Mouse (Mus musculus): ENCODE measurements around the gene C77080. TPM values are rescaled to one million over a fixed set of nuclear protein-coding genes. Genes with fewer than 3 reads are reported as not detected.
A peak's percentile ranks its signal among the peaks of the same experiment; 100 is the strongest.

C77080 gene
- polyA plus RNA-seq, 1 experiment from 2014 or later = 7.2 TPM

GRCm38 (mm10) chr4:129293702-129294101 lies 32.5 kb upstream of the C77080 start:
- H3K4me3 ChIP-seq (ENCODE audit: low read depth, low read length) = no peak overlapping the region

GRCm38 (mm10) chr4:129292831-129293230 lies 31.6 kb upstream of the C77080 start:
- no peak overlapping the region for H3K4me2 ChIP-seq (ENCODE audit: low read length)
- no peaks in the 10 kb centered on the region for H3K4me1 ChIP-seq (replicated peaks; ENCODE audit: control insufficient read depth, insufficient read depth, low read length)
- no peak overlapping the region for H3K4me3 ChIP-seq (ENCODE audit: low read depth, low read length)
- DNase-seq (ENCODE audit: low spot score) (no peak), ATAC-seq (replicated peaks; ENCODE audit: low FRiP score, low TSS enrichment, low read depth) (no peak)
- H3K27ac ChIP-seq (ENCODE audit: low read depth) = no peak overlapping the region
- 67% methylated on average over 7 of the region's 7 CpGs for WGBS
- H3K36me3 ChIP-seq (ENCODE audit: control insufficient read depth, insufficient read depth, low read length) = no peaks in the 10 kb centered on the region
- no peaks in the 10 kb centered on the region for H3K27me3 ChIP-seq (replicated peaks; ENCODE audit: control insufficient read depth, insufficient read depth, low read length)
- no peak overlapping the region for H3K9ac ChIP-seq (ENCODE audit: low read length)
- H3K9me3 ChIP-seq (ENCODE audit: control insufficient read depth, low read length) = no peaks in the 10 kb centered on the region

More at GRCm38 (mm10) chr4:129293702-129294101, 32.5 kb upstream of the C77080 start:
- H3K9ac ChIP-seq (ENCODE audit: low read length) = no peak overlapping the region
- DNase-seq (ENCODE audit: low spot score) (no peak), ATAC-seq (replicated peaks; ENCODE audit: low FRiP score, low TSS enrichment, low read depth) (no peak)
- H3K9me3 ChIP-seq (ENCODE audit: control insufficient read depth, low read length) = no peaks in the 10 kb centered on the region
- H3K36me3 ChIP-seq (ENCODE audit: control insufficient read depth, insufficient read depth, low read length) = no peaks in the 10 kb centered on the region
- H3K4me2 ChIP-seq (ENCODE audit: low read length) = peak overlapping the region; percentile 9; the same call in 1 of the 2 replicates
- H3K4me1 ChIP-seq (replicated peaks; ENCODE audit: control insufficient read depth, insufficient read depth, low read length) = peaks cover 4% of the 10 kb centered on the region
- H3K27ac ChIP-seq (ENCODE audit: low read depth) = no peak overlapping the region
- H3K27me3 ChIP-seq (replicated peaks; ENCODE audit: control insufficient read depth, insufficient read depth, low read length) = no peaks in the 10 kb centered on the region
- WGBS = 35% methylated on average over 16 of the region's 16 CpGs

DNA sequence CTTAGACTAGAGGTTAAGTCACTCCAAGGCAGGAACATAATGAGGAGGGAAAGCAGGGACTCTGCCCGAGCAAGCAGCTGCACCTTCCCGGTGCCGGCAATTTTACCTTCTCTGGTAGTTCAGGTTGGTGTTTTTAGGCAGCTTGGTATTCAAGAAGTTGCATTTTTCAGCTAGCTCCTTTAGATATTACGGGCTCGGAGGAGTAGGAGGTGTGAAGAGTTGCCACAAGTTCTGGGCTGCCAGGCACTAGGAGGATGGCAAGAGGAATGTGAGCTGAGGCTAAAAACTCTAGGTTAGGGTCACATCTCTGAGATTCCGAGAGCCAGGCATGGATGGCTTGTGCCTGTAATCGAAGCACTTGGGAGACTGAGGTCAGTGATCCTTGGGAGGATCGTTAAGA lies 28.5 kb upstream of the C77080 start:
- no peaks in the 10 kb centered on the region for H3K9me3 ChIP-seq (ENCODE audit: control insufficient read depth, low read length)
- H3K27me3 ChIP-seq (replicated peaks; ENCODE audit: control insufficient read depth, insufficient read depth, low read length) = peaks cover 17% of the 10 kb centered on the region
- ATAC-seq (replicated peaks; ENCODE audit: low FRiP score, low TSS enrichment, low read depth) (no peak), DNase-seq (ENCODE audit: low spot score) (no peak)
- H3K4me1 ChIP-seq (replicated peaks; ENCODE audit: control insufficient read depth, insufficient read depth, low read length) = peaks cover 7% of the 10 kb centered on the region; the same call in 1 of the 2 replicates
- 86% methylated on average over 8 of the region's 8 CpGs for WGBS
- H3K9ac ChIP-seq (ENCODE audit: low read length) = no peak overlapping the region
- H3K36me3 ChIP-seq (ENCODE audit: control insufficient read depth, insufficient read depth, low read length) = no peaks in the 10 kb centered on the region
- H3K4me3 ChIP-seq (ENCODE audit: low read depth, low read length) = no peak overlapping the region
- no peak overlapping the region for H3K27ac ChIP-seq (ENCODE audit: low read depth)
- H3K4me2 ChIP-seq (ENCODE audit: low read length) = no peak overlapping the region

GRCm38 (mm10) chr4:129288067-129288466 lies 26.9 kb upstream of the C77080 start:
- 33% methylated on average over 3 of the region's 3 CpGs for WGBS
- H3K36me3 ChIP-seq (ENCODE audit: control insufficient read depth, insufficient read depth, low read length) = no peaks in the 10 kb centered on the region

DNA sequence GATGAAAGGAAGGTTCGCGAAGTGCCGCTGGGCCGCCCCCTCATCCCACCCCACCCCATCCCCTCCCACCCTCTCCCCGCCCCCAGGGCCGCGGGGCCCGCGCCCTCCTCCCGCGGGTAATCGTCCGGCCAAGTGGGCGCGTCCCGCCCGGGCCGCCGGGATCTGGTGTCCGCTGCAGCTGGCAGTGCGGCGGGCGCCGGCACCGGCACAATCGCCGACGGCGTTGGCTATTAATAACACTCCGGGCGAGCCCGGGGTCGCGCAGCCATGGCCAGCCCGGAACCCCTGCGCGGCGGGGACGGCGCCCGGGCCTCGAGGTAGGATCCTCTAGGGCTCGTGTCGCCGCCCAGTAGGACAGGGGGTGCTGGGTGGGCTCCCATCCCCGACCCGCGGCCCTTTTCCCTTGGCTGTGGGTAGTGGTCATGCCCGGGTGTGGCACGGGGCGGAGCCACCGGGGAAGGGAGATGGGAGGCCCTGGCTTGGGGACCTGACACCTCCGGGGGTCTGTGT lies 26.3 kb upstream of the C77080 start, which contains the start of gene Sync:
Sync (plus strand) TSS at position 146 of the 510 bp plus-strand sequence.
- Histone ChIP-seq H3K9ac (ENCODE audit: low read length) (peak within 1 kb of the TSS; percentile 51), H3K4me3 (ENCODE audit: low read depth, low read length) (peak within 1 kb of the TSS; percentile 45), H3K9me3 (ENCODE audit: control insufficient read depth, low read length) (no peaks in the 10 kb centered on the region), H3K4me2 (ENCODE audit: low read length) (peak within 1 kb of the TSS; percentile 100), H3K36me3 (ENCODE audit: control insufficient read depth, insufficient read depth, low read length) (no peaks in the 10 kb centered on the region), H3K27me3 (replicated peaks; ENCODE audit: control insufficient read depth, insufficient read depth, low read length) (peaks cover 17% of the 10 kb centered on the region), H3K27ac (ENCODE audit: low read depth) (no peak within 1 kb of the TSS), H3K4me1 (replicated peaks; ENCODE audit: control insufficient read depth, insufficient read depth, low read length) (peaks cover 7% of the 10 kb centered on the region; the same call in 1 of the 2 replicates)
- WGBS = 1% methylated on average over 53 of the region's 53 CpGs
- ATAC-seq (replicated peaks; ENCODE audit: low FRiP score, low TSS enrichment, low read depth) (peak; percentile 40), DNase-seq (ENCODE audit: low spot score) (peak; percentile 66)

More at GRCm38 (mm10) chr4:129288067-129288466, 26.9 kb upstream of the C77080 start:
- Histone ChIP-seq H3K4me1 (replicated peaks; ENCODE audit: control insufficient read depth, insufficient read depth, low read length) (peaks cover 7% of the 10 kb centered on the region; the same call in 1 of the 2 replicates), H3K4me3 (ENCODE audit: low read depth, low read length) (no peak overlapping the region; the same call in 1 of the 2 replicates), H3K9ac (ENCODE audit: low read length) (no peak overlapping the region), H3K9me3 (ENCODE audit: control insufficient read depth, low read length) (no peaks in the 10 kb centered on the region), H3K27ac (ENCODE audit: low read depth) (no peak overlapping the region), H3K27me3 (replicated peaks; ENCODE audit: control insufficient read depth, insufficient read depth, low read length) (peaks cover 17% of the 10 kb centered on the region), H3K4me2 (ENCODE audit: low read length) (peak overlapping the region; percentile 100)
- DNase-seq (ENCODE audit: low spot score) = no peak
- ATAC-seq (replicated peaks; ENCODE audit: low FRiP score, low TSS enrichment, low read depth) = no peak

GRCm38 (mm10) chr4:129286683-129287471 lies 25.7 kb upstream of the C77080 start:
- Histone ChIP-seq H3K36me3 (ENCODE audit: control insufficient read depth, insufficient read depth, low read length) (no peaks in the 10 kb centered on the region), H3K27ac (ENCODE audit: low read depth) (no peak overlapping the region), H3K4me2 (ENCODE audit: low read length) (peak overlapping the region; percentile 100), H3K4me3 (ENCODE audit: low read depth, low read length) (peak overlapping the region; percentile 45), H3K4me1 (replicated peaks; ENCODE audit: control insufficient read depth, insufficient read depth, low read length) (peaks cover 7% of the 10 kb centered on the region; the same call in 1 of the 2 replicates), H3K27me3 (replicated peaks; ENCODE audit: control insufficient read depth, insufficient read depth, low read length) (peaks cover 17% of the 10 kb centered on the region), H3K9ac (ENCODE audit: low read length) (peak overlapping the region; percentile 51), H3K9me3 (ENCODE audit: control insufficient read depth, low read length) (no peaks in the 10 kb centered on the region)
- peak; percentile 69 for DNase-seq (ENCODE audit: low spot score)
- WGBS = 3% methylated on average over 28 of the region's 28 CpGs
- peak; percentile 46 for ATAC-seq (replicated peaks; ENCODE audit: low FRiP score, low TSS enrichment, low read depth)

- WGBS = 46% methylated on average over 5 of the region's 5 CpGs
- Histone ChIP-seq H3K4me1 (replicated peaks; ENCODE audit: control insufficient read depth, insufficient read depth, low read length) (peaks cover 7% of the 10 kb centered on the region; the same call in 1 of the 2 replicates), H3K27me3 (replicated peaks; ENCODE audit: control insufficient read depth, insufficient read depth, low read length) (peaks cover 17% of the 10 kb centered on the region), H3K9me3 (ENCODE audit: control insufficient read depth, low read length) (no peaks in the 10 kb centered on the region), H3K9ac (ENCODE audit: low read length) (no peak overlapping the region), H3K4me3 (ENCODE audit: low read depth, low read length) (no peak overlapping the region), H3K27ac (ENCODE audit: low read depth) (no peak overlapping the region), H3K36me3 (ENCODE audit: control insufficient read depth, insufficient read depth, low read length) (no peaks in the 10 kb centered on the region), H3K4me2 (ENCODE audit: low read length) (peak overlapping the region; percentile 100; the same call in 1 of the 2 replicates)
- peak; percentile 34; the same call in 1 of the 2 replicates for ATAC-seq (replicated peaks; ENCODE audit: low FRiP score, low TSS enrichment, low read depth)
- DNase-seq (ENCODE audit: low spot score) = no peak
Observed at GRCm38 (mm10) chr4:129286001-129286682, 24.9 kb upstream of the C77080 start.

GRCm38 (mm10) chr4:129284685-129285084 lies 23.5 kb upstream of the C77080 start:
- Histone ChIP-seq H3K9me3 (ENCODE audit: control insufficient read depth, low read length) (no peaks in the 10 kb centered on the region), H3K4me3 (ENCODE audit: low read depth, low read length) (no peak overlapping the region), H3K9ac (ENCODE audit: low read length) (no peak overlapping the region), H3K27ac (ENCODE audit: low read depth) (no peak overlapping the region), H3K4me1 (replicated peaks; ENCODE audit: control insufficient read depth, insufficient read depth, low read length) (peaks cover 7% of the 10 kb centered on the region; the same call in 1 of the 2 replicates), H3K27me3 (replicated peaks; ENCODE audit: control insufficient read depth, insufficient read depth, low read length) (peaks cover 17% of the 10 kb centered on the region), H3K4me2 (ENCODE audit: low read length) (no peak overlapping the region), H3K36me3 (ENCODE audit: control insufficient read depth, insufficient read depth, low read length) (no peaks in the 10 kb centered on the region)
- DNase-seq (ENCODE audit: low spot score) (no peak), ATAC-seq (replicated peaks; ENCODE audit: low FRiP score, low TSS enrichment, low read depth) (no peak)
- WGBS = 87% methylated on average over 2 of the region's 2 CpGs
